Mouse (Mus musculus): ENCODE measurements at regions not wholly inside any gene's neighbourhood (a gene's known extent, or its start where the extent isn't known, plus 50 kb on each side); places are given as distances from the start of the nearest gene placed in this dataset.
"Not testable (repeated sequence)": the region's sequence is repeated elsewhere in the genome, so short reads cannot be mapped to it uniquely, and the experiment has no call there.

DNA sequence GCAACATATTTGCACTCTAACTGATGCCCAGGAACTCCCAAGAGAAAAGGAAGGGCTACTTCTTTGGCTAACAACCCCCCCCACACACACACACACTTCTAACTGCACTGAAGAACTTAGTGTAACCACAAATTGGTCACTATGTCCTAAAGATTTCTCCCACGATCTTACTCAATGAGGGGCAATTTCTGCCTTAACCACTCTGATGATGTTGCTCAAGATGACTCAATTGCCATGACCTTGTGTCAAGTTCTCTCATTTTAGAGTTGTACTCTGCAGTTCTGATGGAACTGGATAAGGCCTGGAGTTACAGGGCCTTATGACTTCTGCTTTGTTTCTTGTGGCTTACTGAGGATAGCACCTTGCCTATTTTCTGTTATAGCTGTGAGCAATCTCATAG lies 81.7 kb downstream of the Sem1 start:
- no peak for DNase-seq

GRCm38 (mm10) chr6:6496336-6496735 lies 82.1 kb downstream of the Sem1 start:
- DNase-seq, result no peak

GRCm38 (mm10) chr6:6488191-6488590 lies 90.3 kb downstream of the Sem1 start:
- no peak for DNase-seq

DNA sequence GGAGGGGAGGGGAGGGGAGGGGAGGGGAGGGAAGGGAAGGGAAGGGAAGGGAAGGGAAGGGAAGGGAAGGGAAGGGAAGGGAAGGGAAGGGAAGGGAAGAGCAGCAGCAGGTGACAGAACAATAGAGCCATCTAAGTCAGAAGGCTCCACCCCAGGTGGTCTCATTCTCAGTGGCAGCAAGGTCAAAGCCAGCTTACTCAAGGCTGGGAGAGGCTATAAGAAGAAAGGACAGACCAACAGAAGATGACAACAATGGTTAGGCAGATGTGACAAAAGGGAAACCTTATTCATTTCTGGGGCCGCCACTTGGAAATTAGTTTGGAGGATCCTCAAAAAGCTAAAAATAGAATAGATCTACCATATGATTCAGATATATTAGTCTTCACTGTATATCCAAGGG lies 96.9 kb downstream of the Sem1 start:
- DNase-seq, result not testable (repeated sequence)

- DNase-seq, result no peak
These were observed 108.1 kb downstream of the Sem1 start for GRCm38 (mm10) chr6:6470397-6470796.

GRCm38 (mm10) chr6:6467526-6467925 lies 110.9 kb downstream of the Sem1 start:
- no peak for DNase-seq

DNA sequence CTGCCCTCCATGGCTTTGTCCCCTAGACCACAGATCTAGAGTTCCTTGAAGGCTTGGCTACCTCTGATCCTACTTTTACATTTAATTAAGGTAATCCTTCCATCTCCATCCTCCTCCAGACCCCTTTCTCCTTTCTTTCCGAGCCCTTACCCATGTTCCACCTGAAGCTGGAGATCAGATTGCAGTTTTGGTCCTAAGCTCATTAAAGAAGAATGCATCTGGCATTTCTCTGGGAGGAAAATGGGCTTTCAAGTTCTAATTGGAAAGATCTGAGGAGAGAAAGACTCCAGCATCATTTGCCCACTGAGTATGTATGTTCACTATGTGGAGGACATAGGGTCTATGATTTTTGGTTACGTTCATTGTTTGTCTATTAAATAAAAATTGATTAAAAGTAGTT lies 112.2 kb downstream of the Sem1 start:
- DNase-seq, result no peak

- DNase-seq, result no peak
These were observed 114.5 kb downstream of the Sem1 start for GRCm38 (mm10) chr6:6463807-6464470.

- DNase-seq, result no peak
These were observed 118.6 kb downstream of the Sem1 start for GRCm38 (mm10) chr6:6459918-6460239.

- no peak for DNase-seq
These were observed 119.2 kb downstream of the Sem1 start for GRCm38 (mm10) chr6:6459006-6459917.

DNA sequence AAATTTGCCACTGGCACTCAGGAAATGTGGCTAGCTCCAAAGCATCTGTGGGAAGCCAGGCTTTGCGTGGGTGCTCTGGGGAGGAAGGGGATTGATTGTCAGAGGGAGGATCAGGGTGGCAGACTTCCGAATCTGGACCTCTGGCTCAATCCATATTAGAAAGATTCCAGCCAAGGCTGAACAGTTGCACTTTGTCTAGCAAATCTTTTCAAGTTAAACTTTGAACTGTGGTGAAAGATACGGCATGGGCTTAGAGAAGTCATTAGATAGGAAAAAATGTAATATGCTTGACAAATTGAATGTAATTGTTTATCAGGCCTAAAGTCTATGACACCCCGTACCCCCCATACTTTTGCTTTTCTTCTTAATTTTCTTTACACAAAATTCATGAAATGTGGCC lies 120.7 kb downstream of the Sem1 start:
- DNase-seq, result no peak

- DNase-seq, result no peak
These were observed 121.5 kb downstream of the Sem1 start for GRCm38 (mm10) chr6:6457001-6457400.

DNA sequence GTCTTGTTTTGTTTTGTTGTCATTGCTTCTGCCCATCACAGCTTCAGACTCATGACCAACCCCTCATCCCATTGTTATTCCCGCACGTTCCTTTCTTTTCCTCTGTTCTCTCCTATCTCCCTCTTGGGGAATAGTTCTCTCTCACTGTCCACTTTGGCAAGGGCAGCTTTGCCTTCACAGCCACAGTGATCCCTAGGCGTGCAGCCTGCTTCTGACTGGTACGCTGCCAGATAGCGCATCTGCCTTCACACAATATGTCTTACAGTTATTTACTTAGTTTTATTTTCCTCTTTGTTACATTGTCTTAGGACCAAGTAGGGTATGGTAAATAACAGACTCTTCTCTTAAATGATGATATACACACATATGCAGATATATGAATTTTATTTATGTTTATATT lies 122.9 kb downstream of the Sem1 start:
- DNase-seq, result no peak

GRCm38 (mm10) chr6:6454396-6454795 lies 124.1 kb downstream of the Sem1 start:
- no peak for DNase-seq

DNA sequence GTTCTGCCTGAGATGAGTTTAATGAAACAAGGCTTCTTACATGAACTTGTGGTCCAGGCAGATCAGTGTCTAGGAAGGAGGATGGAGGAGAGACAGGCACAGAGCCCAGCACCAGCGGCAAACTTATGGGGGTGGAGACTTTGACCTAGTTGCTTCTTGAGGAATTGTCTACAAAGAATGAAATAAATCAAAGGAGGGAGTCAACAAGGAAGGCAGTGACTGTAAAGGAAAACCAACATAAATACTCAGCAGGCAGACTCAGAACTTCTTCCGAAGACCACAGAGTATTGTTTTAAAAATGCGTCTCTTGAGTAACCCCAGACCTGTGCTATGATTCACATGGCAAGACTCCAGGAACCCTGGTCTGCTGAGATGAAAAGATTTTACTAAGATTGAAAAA lies 143.6 kb downstream of the Sem1 start:
- no peak for DNase-seq

GRCm38 (mm10) chr6:6434261-6434802 lies 144.1 kb downstream of the Sem1 start:
- DNase-seq, result no peak

DNA sequence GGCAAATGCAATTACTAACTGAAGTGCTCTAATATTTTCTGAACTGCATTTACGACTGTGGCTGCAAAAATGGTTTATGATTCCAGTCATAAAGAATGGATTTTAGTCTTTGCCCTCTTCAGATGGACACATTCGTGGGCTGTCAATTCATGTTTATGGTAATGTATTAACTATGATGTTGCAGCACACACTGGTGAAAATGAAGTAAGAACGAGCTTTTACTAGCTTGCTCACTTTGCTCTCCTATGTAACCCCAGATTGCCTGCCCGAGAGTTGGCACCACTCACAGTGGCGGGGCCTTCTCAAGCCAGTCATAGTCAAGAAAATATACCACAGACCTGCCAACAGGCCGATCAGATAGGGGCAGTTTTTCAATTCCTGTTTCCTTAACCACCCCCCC lies 145.3 kb downstream of the Sem1 start:
- no peak for DNase-seq

- no peak for DNase-seq
These were observed 163.5 kb downstream of the Sem1 start for GRCm38 (mm10) chr6:6414654-6415610.

GRCm38 (mm10) chr6:6397997-6398396 lies 180.5 kb downstream of the Sem1 start:
- no peak for DNase-seq

DNA sequence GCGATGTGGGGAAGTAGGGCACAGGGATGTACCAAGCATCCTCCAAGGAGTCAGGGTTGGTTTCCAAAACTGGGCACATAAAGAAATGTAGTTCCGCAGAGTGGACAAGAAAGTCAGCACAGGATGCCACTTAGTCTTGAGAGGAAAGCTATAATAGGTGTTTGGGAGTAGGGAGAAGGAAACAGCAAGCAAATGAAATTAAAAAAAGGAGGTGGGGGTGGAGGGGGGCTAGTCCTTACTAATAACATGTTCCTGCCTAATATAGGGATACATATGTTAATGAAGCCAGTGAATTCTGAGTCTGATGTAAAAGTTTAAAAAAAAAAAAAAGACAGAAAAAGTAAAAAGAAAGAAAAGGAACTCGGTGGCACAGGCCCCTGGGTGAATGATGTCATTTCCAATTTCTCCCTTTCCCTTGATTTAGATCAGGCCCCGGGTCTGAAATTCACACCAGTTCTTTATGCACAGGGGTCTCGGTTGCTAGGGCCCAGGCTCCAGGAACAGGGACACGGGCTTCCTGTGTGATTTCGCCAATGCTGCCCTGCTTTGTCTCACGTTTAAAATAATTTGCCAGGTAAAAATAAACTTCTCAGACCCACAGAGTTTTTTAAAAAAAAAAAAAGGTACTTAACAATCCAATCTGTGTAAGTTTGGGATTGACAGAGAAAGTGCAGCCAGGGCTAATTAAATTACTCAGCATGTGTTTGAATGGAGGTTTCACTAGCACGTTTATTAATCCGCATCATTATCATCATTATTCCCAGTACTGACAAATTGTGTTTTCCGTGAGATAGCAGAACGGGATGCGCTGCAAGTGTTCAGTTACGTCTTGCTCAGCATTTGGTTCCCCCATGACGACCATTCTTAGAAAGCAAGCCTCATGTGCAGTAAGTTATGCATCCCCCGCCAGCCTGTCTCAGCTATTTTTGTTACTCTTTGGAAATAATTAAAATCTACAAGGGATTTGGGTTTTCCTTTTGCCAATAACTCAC lies 172.8 kb upstream of the Slc25a13 start:
- no peak for DNase-seq

DNA sequence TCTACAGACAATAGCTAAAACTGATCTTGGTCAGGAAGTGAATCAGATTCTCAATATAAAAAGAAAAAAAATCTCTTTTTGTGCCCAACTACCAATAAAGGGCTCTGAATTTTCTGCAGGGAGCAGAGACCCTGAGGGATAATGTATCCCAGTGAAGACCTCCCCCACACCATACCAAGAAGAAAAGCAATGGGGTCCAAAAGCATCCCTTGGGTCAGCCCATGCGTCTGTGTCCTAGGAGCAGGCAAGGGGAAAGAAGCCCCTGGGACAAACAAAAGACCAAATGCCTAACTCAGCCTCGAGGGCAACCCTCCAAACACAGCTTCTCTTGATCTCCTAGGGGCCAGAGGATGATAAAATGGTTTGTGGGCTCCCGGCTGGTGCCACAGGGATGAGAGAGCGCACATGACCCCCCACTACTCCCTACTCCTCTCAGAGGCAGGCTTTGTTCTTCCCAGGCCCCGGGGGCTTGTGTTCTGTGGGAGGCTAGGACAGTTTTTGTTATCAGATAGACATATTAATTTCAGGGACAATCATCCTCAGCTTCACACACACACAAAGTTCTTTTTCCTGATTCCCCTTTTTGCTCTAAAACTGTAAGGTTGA lies 172.0 kb upstream of the Slc25a13 start:
- no peak for DNase-seq
